Mouse (Mus musculus) CD4-positive, CD25-positive, alpha-beta regulatory T cell, adult 2 months (primary cell): ENCODE measurements around the gene Itgb2l.
"Not testable (repeated sequence)": the region's sequence is repeated elsewhere in the genome, so short reads cannot be mapped to it uniquely, and the experiment has no call there.

Source experiments
- DNase-seq: peaks from one replicate; pipeline ENCODE4 v3.0.0-alpha.2; 2012; ENCODE audit warnings: low read depth, low spot score

The Itgb2l gene

DNA sequence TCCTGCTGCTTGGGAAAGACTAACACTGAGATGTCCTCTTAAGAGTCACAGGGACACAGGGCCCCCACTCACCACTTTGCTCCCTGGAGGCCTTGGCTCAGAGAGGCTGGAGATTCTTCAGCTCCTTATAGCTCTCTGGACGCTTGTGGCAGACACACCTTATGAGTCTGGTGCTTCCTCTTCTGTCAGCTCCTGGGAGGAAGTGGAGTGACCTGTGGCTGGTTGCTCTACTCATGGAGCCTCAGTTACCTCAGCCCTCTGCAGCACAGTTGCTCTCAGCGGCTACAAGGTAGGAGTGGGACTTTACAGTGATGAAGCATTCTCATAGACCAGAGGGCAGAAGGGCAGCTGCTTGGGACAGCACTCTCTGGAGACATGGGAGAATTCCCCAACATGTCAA, at the start of gene Itgb2l:
Itgb2l (minus strand) TSS at position 152 of the 400 bp plus-strand sequence.
- no peak for DNase-seq

- DNase-seq = no peak
Measured at GRCm38 (mm10) chr16:96491530-96491929, 48.1 kb upstream of the Itgb2l start.

DNA sequence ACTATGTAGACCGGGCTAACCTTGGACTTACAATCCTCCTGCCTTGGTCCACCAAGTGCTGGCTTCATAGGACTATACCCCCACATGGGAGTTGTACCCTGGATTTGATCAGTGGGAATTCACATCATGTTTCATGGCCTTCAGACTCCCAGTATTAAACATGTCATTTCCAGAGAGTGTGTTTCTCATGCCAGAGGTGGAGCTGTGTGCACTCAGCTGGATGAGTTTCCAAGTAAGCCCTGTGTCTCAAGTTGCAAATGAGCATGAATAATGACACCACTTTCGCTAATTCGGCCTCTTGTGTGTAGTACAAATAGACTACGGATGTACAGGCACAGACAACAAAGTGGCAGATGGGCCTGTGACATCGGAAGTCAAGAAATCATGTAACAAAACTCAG, 44.6 kb upstream of the Itgb2l start:
- DNase-seq = no peak

DNA sequence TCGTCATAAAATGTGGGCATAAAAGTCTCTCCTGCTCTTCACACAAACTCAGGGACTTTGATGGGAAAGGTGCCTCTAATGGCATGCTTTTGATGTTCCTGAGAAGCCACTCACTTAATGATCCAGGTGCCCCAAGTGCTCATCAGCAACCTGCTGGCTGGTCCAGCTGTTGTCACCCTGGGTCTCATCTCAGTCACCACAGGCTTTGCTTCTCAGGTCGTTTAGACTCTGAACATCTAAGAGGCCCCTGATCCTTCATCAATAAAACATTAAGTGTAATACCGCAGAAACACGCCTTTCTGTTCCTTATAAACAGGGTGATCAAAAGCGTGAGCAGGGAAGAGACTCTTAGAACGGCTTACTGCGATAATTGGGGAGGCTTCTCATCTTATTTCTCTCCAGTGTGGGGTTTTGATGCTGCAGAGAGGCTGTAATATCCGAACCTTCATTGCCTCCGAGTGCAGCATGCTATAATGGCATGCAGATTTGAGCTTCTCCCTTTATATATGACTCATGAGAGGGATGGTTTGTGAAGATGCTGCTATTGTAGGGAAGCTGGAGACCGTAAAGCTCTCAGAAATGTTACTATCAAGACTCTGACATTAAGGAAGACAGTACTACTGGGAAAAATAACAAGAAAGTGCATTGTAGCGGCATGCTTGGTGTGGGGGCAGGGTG, 43.7 kb upstream of the Itgb2l start:
- no peak for DNase-seq

GRCm38 (mm10) chr16:96481791-96482190, 38.4 kb upstream of the Itgb2l start:
- no peak for DNase-seq

DNA sequence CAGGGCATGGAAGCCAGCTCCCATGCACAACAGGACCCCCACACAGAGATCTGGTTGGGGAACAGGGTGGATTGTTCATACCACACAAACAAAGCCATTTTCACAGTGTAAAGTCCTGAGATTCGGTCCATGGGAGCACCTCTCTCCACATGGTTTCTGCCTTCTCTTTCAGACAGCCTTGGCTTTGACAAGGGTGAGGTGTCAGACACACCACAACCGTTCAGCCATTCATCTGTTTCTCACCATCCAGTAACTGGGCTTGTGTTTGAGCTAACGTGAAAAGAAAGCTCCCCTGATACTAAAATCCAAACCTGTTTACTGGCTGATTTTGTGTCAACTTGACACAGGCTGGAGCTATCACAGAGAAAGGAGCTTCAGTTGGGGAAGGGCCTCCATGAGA, 30.8 kb upstream of the Itgb2l start:
- DNase-seq = no peak

DNA sequence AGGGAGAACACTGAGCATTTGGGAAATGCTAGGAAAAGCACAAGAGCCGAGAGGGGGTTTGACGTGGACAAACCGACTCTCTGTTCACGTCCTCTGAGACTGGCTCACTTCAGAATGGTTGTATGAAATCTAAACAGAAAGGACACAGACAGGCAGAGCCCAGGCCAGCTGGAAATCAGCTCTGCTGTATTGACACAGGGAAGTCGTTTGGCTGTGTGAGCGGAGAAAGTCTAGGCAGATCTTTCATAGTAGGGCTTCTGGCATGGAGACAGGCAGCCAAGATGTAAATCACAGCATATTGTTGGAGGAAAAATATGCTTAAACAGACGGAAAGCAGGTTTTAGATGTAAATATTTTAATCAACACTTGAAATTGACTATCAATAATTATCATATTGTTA, 29.4 kb upstream of the Itgb2l start:
- no peak for DNase-seq

- no peak for DNase-seq
Measured at GRCm38 (mm10) chr16:96472361-96472760, 28.9 kb upstream of the Itgb2l start.

DNA sequence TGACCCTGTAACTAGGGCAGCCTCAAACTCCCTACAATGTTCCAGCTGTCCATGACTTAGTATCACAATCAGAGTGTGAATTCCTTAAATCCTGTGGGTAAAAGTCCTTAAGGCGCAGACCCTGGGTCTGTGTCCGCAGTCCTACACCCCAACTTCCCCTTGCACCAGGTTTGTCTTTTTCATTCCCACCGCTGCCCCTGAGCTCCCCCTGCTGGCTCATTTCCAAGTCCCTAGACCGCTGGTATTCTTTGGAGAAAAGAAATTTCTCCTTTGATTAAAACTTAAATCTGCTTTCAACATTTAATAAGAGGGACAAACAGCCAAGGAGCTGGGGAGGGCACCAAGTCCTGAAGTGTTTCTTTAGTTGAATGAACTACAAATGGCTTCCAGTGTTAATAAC, 26.2 kb upstream of the Itgb2l start:
- DNase-seq = peak; percentile 7

GRCm38 (mm10) chr16:96468698-96469097, 25.3 kb upstream of the Itgb2l start:
- DNase-seq = no peak

- no peak for DNase-seq
Measured at GRCm38 (mm10) chr16:96468011-96468410, 24.6 kb upstream of the Itgb2l start.

- DNase-seq = peak; percentile 64
Measured at GRCm38 (mm10) chr16:96467445-96467844, 24.0 kb upstream of the Itgb2l start, which contains the start of gene Pcp4. Pcp4 (plus strand) TSS chr16:96467606.

- DNase-seq = no peak
Measured at GRCm38 (mm10) chr16:96460788-96461187, 17.4 kb upstream of the Itgb2l start.

DNA sequence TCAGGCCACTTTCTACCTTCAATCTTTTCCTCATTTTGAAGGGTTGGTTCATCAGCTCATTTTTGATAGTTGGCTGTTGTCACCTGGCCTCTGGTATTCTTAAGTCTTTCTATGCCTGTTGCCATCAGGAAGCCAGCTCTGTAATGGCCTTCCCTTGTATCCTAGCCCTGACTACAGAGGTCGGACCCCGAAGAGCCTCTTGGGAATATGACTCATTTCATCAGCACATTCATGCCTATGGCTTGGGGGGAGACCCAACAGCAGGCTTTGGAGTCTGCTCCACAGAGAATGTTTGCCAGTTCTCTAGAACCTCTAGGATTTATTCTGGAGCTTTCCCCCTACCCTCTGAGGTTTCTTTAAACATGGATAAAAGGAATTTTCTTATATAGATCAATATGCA, 15.9 kb upstream of the Itgb2l start:
- DNase-seq = no peak

DNA sequence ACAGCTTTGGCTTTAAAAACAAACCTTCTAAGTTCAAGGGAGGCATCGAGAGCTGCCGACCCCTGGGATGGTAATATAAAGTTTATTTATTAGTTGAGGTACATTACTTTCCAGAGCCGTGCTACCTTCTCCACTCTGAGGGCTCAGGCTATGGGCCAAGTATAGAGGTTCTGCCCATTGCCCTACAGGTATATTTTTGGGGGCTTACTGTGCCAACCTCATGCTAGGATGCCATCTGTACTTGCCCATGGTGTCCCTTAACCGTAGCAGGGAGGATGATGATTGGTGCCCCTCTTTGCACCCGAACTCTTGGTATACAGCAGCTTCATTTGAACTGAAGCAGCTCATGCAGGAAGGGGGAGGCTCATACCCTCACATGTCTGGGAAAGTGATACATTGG, 14.2 kb upstream of the Itgb2l start:
- no peak for DNase-seq

- DNase-seq = no peak
Measured at GRCm38 (mm10) chr16:96454086-96454485, 10.7 kb upstream of the Itgb2l start.

DNA sequence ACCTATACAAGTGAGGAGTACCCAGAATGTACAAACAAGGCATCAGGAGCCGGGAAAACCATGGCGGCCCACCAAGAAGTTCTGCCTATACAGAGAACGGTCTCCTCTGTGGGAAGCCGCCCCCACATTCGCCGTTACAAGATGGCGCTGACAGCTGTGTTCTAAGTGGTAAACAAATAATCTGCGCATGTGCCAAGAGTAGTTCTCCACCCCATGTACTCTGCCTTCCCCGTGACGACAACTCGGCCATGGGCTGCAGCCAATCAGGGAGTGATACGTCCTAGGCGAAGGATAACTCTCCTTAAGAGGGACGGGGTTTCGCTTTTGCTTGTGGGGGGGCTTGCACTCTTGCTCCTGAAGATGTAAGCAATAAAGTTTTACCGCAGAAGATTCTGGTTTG, 7.5 kb upstream of the Itgb2l start:
- not testable (repeated sequence) for DNase-seq

DNA sequence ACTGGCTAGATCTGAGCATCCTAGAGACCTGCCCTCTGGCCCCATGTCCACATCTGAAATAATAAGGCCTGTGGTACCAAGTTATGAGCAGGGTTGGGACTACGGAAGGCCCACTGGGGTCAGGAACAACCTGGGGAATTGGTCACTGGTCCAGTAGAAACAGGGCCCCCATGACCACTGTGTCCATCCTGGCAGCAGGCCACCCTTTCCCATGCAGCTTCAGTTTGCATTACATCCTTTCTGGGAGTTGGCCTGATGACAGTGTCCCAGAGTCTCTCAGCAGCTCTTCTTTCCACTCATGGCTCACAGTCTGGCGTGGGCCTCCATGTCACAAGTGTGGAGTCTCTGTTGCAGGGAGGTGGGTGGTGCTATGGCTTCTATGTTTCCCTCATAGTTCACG, 1.6 kb downstream of the Itgb2l start:
- no peak for DNase-seq

- DNase-seq = no peak
Measured at GRCm38 (mm10) chr16:96440871-96441270, 2.5 kb downstream of the Itgb2l start.

DNA sequence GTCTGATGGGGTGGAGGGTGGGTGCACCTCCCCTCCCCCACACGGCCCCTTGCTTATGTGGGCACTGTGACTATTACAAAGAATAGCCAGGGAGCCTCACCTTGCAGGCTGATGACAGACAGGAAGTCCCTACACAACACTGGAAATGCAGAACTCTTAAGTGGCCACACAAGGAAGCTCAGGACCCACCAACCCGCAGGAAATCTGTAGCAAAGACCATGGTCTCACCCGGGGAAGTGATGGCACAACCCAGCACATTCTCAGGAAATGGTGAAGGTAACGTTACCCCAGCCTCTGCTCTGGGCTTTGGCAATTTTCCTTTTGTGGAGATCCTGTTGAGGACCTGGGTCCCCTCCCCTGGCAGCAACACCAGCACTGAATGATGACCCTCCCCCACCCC, 3.7 kb downstream of the Itgb2l start:
- no peak for DNase-seq

- DNase-seq = no peak
Measured at GRCm38 (mm10) chr16:96438946-96439345, 4.5 kb downstream of the Itgb2l start.

- DNase-seq = no peak
Measured at GRCm38 (mm10) chr16:96434024-96434785, 9.2 kb downstream of the Itgb2l start.

DNA sequence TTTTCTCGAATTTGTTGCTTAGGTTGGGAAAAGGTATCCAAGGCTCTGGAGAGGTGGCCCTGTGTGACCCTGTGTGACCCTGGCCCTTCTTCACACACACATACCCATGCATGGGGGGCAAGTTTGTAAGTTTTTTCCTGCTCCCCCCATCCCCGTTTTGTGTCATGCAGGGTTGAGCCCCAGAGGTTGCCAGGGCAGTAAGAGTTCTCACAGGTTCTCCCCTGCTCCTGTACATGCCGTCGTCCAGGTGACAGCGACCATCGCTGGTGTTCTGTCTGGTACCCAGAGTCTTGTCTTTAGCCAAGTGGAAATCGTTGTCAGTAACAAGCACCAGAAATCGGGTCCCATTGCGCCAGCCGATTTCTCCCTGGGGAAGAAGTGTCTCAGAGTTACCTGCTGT, 10.2 kb downstream of the Itgb2l start:
- no peak for DNase-seq
